Mouse (Mus musculus) thymus, adult 2 months (tissue): ENCODE data around the gene Nptx2.

ENCODE experiments used
- CTCF ChIP-seq: fragments of 200-500 bp; IDR thresholded peaks from 2 replicates; pipeline ENCODE4 v1.5.1; 2012; ENCODE audit warnings: mild to moderate bottlenecking, control low read depth, low read length, moderate library complexity, borderline replicate concordance; ENCODE audit not compliant: control insufficient read depth, poor library complexity, insufficient read depth; ENCODE audit errors: extremely low read depth
- POLR2A ChIP-seq: fragments of 200-500 bp; IDR thresholded peaks from 2 replicates; pipeline ENCODE4 v1.6.1; 2012; ENCODE audit warnings: mild to moderate bottlenecking, low read length, control low read depth, moderate library complexity; ENCODE audit not compliant: control insufficient read depth, poor library complexity, insufficient read depth; ENCODE audit errors: extremely low read depth

- no peak for TF ChIP-seq CTCF
- no peak for TF ChIP-seq POLR2A
Measured at GRCm38 (mm10) chr5:144504239-144504638, 41.5 kb upstream of the Nptx2 start.
